Mouse (Mus musculus) ovary, adult 10 weeks (tissue): ENCODE results near the gene Cdyl. TPM values are rescaled to one million over a fixed set of nuclear protein-coding genes. Genes with fewer than 3 reads are reported as not detected.

Experiments
- polyA plus RNA-seq: library from polyadenylated mRNA; stranded (reverse); fragments of 350-450 nt; fragmentation: Illumina TruSeq; extraction: RNeasy Lipid Tissue Mini Kit (QIAGEN cat#74804); gene quantifications from one replicate; pipeline ENCODE4 v1.2.3, GENCODE M21; 2014

Gene Cdyl
- 18.4 TPM for polyA plus RNA-seq

DNA sequence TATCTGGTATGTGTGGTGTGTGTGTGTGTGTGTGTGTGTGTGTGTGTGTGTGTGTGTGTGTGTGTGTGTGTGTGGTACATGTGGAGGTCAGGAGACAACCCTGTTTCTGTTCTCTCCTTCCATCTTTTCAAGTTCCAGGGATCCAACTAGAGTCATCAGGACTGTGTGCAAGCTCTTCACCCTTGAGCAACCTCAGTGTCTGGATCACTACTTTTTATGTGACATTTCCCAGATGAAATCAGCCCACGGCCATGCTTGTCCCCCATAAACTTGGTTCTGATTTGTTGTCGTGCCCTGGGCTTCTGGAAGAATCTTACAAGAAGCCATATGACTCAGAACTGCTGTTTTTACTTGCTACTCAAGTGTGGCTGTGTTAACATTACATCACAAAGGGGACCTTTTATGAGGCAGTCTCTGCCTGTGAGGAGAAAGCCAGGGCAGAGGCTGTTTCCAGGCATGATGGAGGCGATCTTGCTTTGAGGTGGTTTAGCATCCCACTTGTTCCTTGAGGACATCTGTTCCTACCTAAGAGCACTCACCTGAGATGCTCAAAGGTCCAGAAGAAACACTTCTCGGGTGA, at the start of gene Cdyl:
Gene Cdyl (plus strand): TSS at position 428 of the 580 bp plus-strand sequence.

DNA sequence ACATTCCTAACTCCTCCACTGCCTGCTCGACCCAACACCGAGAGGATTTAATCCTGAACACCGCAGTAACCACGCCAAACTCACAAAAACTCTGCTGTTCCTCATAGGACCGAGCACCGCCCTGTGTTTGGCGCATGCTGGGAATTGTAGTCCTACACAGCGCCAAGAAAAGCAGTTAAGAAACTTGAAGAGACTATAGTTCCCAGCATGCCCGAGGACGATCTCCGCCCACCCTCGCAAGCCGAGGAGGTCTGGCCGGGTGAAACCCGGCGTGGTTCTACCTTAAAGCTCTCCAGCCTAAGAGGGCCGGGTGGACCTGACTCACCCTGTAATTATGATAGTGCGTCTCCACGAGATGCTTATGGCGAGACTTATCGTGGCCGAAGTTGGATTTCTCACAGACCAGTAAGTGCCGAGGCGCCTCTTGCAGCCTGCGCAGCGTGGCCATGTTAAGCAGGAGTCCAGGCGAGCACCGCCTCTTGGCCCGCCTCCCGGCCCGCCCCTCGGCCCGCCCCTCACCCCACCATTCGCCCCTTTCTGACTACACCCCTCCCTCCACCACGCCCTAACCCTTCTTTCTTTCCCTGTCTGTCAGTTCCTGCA, 246.3 kb downstream of the Cdyl start, which contains the start of gene Rpp40:
Gene Rpp40 (minus strand): TSS at position 481 of the 603 bp plus-strand sequence.

Other genes with a start within 250 kb of the Cdyl start
- gene Rpp40, start 246.5 kb downstream of the Cdyl start, polyA plus RNA-seq = 19.2 TPM